Mouse (Mus musculus) lung, adult 2 months (tissue): ENCODE data around the gene Kif3a. TPM values are rescaled to one million over a fixed set of nuclear protein-coding genes. Genes with fewer than 3 reads are reported as not detected.
A peak's percentile ranks its signal among the peaks of the same experiment; 100 is the strongest.

Experiments
- DNase-seq: peaks from one replicate; pipeline ENCODE4 v3.0.0; 2022
- H3K4me1 ChIP-seq: fragments of 200-500 bp; 2 replicates; pipeline ENCODE4 v1.6.1; 2011; ENCODE audit warnings: low read length; ENCODE audit not compliant: control insufficient read depth, insufficient read depth
- H3K4me3 ChIP-seq: fragments of 200-500 bp; replicated peaks from 2 replicates; pipeline ENCODE3; 2011; ENCODE audit warnings: low read depth, mild to moderate bottlenecking, control low read depth, low read length; ENCODE audit errors: extremely low read depth
- CTCF ChIP-seq: fragments of 200-500 bp; IDR thresholded peaks from 2 replicates; pipeline ENCODE4 v1.5.1; 2011; ENCODE audit warnings: mild to moderate bottlenecking, low read length, control low read depth; ENCODE audit not compliant: insufficient read depth
- POLR2A ChIP-seq: fragments of 200-500 bp; IDR thresholded peaks from 2 replicates; pipeline ENCODE4 v1.6.1; 2011; ENCODE audit warnings: low read depth, mild to moderate bottlenecking, control low read depth, low read length, borderline replicate concordance; ENCODE audit errors: extremely low read depth
- WGBS: fragments of 180-500 bp; shearing (Covaris S2); methylation state at CpG from one replicate; pipeline ENCODE4 v1.1.7; 2018; 5-methylcytosine and 5-hydroxymethylcytosine counted together
- polyA plus RNA-seq: library from polyadenylated mRNA; depleted of rRNA; stranded (reverse); fragments of >200 nt; gene quantifications from 2 replicates; pipeline ENCODE4 v1.2.3, GENCODE M21; 2012

The Kif3a gene
- polyA plus RNA-seq, 1 experiment = 8.5 TPM

GRCm38 (mm10) chr11:53566646-53567045, 533 bp upstream of the Kif3a start:
- 76% methylated on average over 4 of the region's 4 CpGs for WGBS
- no peak for DNase-seq
- H3K4me1 ChIP-seq = 0 out of 2 replicates have a peak, but pooled peaks cover 2% of the 10 kb centered on the region
- no peak overlapping the region for H3K4me3 ChIP-seq
- TF ChIP-seq CTCF = no peak
- no peak for TF ChIP-seq POLR2A

GRCm38 (mm10) chr11:53580562-53580961, 13.4 kb downstream of the Kif3a start:
- no peak for TF ChIP-seq CTCF
- TF ChIP-seq POLR2A = no peak
- DNase-seq = no peak
- no peaks in the 10 kb centered on the region for H3K4me1 ChIP-seq
- over 99% methylated on average over 3 of the region's 3 CpGs for WGBS
- H3K4me3 ChIP-seq = no peak overlapping the region

- TF ChIP-seq POLR2A (no peak), CTCF (peak; percentile 33; the same call in 1 of the 2 replicates)
- H3K4me1 ChIP-seq = no peaks in the 10 kb centered on the region
- DNase-seq = no peak
- 70% methylated on average over 10 of the region's 10 CpGs for WGBS
- H3K4me3 ChIP-seq = no peak overlapping the region
Measured at GRCm38 (mm10) chr11:53583151-53583550, 16.0 kb downstream of the Kif3a start.

DNA sequence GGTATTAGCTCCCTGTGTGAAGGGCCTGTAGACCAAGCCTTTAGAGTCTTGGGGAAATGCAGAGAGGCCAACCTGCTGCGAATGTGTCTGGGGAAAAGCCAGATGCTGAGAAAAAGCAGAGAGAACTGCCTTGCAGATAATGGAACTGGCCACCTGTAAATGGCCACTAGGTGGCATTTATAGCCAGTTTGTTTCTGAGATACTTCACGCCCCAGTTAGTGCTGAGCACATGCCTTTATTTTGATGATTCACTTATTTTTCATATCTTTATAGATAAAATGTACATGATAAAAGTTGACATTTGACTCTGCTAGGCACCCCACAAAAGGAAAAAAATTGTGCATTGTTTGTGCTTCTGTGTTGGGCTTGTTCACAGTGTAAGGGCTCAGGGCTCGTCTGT, 17.7 kb downstream of the Kif3a start:
- H3K4me1 ChIP-seq = no peaks in the 10 kb centered on the region
- WGBS = 59% methylated on average over 3 of the region's 3 CpGs
- no peak overlapping the region for H3K4me3 ChIP-seq
- TF ChIP-seq POLR2A (no peak), CTCF (no peak)
- DNase-seq = no peak

- H3K4me1 ChIP-seq = no peaks in the 10 kb centered on the region
- WGBS = 95% methylated on average over 6 of the region's 6 CpGs
- H3K4me3 ChIP-seq = no peak overlapping the region
- TF ChIP-seq POLR2A (no peak), CTCF (no peak)
- DNase-seq = no peak
Measured at GRCm38 (mm10) chr11:53585510-53585909, 18.3 kb downstream of the Kif3a start.

GRCm38 (mm10) chr11:53588279-53588678, 21.1 kb downstream of the Kif3a start:
- WGBS = 80% methylated on average over 8 of the region's 8 CpGs
- DNase-seq = no peak
- Histone ChIP-seq H3K4me1 (no peaks in the 10 kb centered on the region), H3K4me3 (no peak overlapping the region)
- TF ChIP-seq POLR2A (no peak), CTCF (no peak)

- peak; percentile 32 for DNase-seq
- Histone ChIP-seq H3K4me1 (no peaks in the 10 kb centered on the region), H3K4me3 (no peak overlapping the region)
- TF ChIP-seq POLR2A (no peak), CTCF (peak; percentile 72)
- 43% methylated on average over 15 of the region's 15 CpGs for WGBS
Measured at GRCm38 (mm10) chr11:53590368-53590768, 23.2 kb downstream of the Kif3a start.

DNA sequence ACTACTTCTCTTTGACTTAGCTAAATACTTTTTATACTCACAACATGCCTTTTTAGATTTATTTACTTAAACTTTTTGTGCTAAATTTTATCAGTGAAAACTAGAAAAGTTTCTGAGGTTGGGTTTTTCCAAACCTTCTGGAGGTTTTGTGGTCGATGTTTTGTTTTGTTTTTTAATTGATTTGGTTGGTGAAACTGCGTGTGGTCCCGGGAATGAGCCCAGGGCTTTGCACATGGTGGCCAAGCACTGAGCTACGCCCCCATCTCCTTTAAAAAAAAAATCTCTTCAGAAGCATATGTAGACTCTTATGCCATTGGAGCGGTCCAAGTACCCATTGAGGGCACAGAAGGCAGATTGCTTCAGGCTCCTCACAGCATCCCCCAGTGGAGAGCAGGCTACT, 23.9 kb downstream of the Kif3a start:
- TF ChIP-seq POLR2A (no peak), CTCF (no peak)
- DNase-seq = no peak
- no peak overlapping the region for H3K4me3 ChIP-seq
- WGBS = 90% methylated on average over 5 of the region's 5 CpGs
- H3K4me1 ChIP-seq = no peaks in the 10 kb centered on the region

- TF ChIP-seq POLR2A (no peak), CTCF (no peak)
- DNase-seq = no peak
- no peak overlapping the region for H3K4me3 ChIP-seq
- 95% methylated on average over 3 of the region's 3 CpGs for WGBS
- H3K4me1 ChIP-seq = peaks cover 2% of the 10 kb centered on the region; the same call in 1 of the 2 replicates
Measured at GRCm38 (mm10) chr11:53604983-53605382, 37.8 kb downstream of the Kif3a start.

GRCm38 (mm10) chr11:53605609-53606008, 38.4 kb downstream of the Kif3a start:
- DNase-seq = no peak
- H3K4me1 ChIP-seq = peaks cover 2% of the 10 kb centered on the region; the same call in 1 of the 2 replicates
- H3K4me3 ChIP-seq = no peak overlapping the region
- TF ChIP-seq POLR2A (no peak), CTCF (no peak)
- WGBS = 9% methylated on average over 12 of the region's 12 CpGs
